Mouse (Mus musculus) spleen, adult 18-20 months (tissue): Measurements from ENCODE around the gene Dcaf7.
"Not testable (repeated sequence)": the region's sequence is repeated elsewhere in the genome, so short reads cannot be mapped to it uniquely, and the experiment has no call there.

Source experiments
- DNase-seq, 2 experiments: peaks; one replicate each; pipeline ENCODE4 v3.0.0; 2022; ENCODE audit warnings: mixed read lengths in 2 of 2

The Dcaf7 gene

DNA sequence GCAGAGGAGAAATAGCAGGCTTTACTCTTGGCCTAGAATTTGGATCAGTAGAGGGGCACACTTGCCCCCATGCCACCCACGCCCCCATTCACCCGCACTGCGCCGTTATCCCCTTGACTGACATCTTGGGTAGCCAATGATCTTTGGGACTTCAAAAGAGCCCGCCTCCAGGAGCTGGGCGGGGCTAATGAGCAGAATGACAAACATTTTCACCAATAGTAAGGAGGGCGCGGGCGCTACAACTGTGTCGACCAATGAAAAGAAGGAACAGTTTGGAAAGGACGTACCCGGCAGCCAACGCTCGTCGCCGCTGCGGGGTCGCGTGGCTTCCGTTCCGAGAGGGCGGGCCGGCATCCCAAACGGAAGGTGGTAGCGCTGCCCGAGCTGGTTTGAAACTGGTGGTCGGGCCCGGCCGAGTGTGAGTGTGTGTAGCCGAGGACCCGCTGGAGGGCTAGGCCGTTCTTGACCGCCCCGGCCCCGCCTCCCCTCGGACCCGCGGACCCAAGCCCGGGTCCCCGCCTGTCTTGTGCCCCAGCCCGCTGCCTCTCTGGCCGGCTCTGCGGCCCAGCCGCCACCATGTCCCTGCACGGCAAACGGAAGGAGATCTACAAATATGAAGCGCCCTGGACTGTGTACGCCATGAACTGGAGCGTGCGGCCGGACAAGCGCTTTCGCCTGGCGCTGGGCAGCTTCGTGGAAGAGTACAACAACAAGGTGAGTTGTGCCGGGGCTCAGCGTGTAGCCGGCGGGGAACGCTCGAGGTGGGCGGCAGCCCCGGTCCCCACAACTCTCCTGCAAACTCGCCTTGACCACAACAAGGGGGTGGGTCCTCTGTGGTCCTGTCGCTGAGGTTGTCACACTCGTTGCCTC is at the start of gene Dcaf7:
Gene Dcaf7 (plus strand): TSS at position 325 of the 870 bp plus-strand sequence.
- peak; percentile 95 to 99 for DNase-seq

DNA sequence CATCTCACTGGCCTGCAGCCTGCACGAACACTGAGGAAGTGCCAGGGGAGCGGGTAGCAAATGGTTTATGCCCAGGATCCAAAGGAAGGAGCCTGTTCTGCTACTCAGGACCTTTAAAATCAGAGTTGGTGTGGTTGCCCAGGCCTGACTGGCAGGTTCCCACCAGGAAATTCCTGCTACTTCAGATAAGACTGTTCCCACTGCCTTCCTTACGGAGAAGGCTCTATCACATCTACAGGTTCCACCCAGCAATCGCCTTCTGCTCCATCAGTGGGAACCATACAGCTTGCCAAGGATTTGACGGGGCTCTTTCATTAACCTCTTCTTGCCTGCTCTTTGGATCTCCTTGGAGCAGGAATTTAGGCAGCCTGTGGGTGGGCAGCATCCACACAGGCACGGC is 49.2 kb upstream of the Dcaf7 start:
- DNase-seq, result no peak

GRCm38 (mm10) chr11:105989446-105989845 is 47.2 kb upstream of the Dcaf7 start:
- no peak for DNase-seq

DNA sequence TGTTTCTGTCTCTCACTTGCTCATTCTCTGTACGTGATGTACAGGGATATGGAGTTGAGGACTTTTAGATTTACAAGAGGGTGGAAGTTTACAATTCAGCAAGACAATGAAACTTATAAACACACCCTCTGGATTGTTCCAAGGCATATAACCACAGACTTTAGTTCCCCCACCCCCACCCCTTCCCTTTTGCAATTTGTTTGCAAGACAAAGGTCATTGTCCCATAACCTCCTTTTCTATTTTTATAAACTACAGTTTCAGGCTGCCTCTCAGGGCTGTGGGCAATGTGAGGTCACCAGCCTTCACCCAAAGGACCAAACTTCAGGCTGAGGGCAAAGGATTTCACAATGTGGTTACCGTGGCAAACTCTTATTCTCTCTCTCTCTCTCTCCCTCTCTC is 46.4 kb upstream of the Dcaf7 start:
- no peak for DNase-seq

DNA sequence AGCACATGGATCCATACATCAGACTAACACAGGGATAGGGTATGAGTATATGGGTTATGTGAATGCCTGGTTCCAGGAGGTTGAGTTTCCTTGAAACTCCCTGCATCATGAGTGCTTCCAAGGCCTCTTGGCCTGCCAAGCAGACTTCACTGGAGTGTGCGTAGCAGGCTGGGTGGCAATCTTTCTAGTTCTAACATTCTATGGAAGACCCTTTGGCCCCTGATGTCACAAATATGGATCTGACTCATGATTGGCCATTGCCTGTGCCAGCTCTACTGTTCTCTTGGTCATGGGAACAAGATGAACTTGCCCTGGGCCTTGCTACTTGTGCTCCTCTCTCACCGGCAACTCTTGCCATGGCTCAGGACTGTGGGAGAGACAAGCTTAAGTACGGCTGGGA is 42.3 kb upstream of the Dcaf7 start, which contains the start of gene Ace3:
Gene Ace3 (plus strand): TSS at position 301 of the 400 bp plus-strand sequence.
- no peak for DNase-seq

DNA sequence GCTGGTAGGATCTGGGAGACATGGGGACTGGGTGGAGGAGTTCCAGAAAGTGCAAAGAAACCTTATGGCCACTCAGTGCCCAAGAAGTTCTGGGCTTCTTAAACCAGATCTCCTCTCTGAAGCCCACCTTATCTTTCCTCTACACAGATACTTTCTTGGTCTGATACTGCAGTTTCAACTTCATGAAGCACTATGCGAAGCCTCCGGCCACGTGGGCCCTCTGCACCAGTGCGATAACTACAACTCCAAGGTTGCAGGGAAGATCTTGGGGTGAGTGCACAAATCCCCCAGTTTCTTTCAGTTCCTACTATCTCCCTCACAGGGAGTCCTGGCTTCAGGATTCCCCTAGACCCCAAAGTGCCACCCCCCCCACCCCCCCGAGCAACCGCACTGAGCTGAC is 36.6 kb upstream of the Dcaf7 start:
- no peak for DNase-seq

DNA sequence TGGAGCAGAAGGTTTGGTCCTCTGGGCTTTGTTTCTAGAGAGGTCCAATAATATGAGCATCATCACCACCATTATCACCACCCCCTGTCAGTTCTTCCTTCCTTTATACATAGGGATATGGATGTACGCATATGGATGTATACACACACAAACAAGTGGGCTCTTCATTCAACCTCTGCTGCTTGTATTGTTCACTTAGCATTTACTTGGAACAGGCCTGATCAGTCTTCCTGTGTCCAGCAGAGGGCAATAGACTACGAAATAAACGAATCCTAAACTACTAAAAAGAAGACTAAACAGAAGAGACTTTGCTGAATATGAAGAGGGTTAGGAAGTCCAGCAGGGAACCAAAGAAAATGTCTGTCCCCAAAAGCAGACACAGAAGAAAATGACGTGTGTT is 35.0 kb upstream of the Dcaf7 start:
- no peak for DNase-seq

GRCm38 (mm10) chr11:106004576-106004975 is 32.1 kb upstream of the Dcaf7 start:
- DNase-seq, result no peak

DNA sequence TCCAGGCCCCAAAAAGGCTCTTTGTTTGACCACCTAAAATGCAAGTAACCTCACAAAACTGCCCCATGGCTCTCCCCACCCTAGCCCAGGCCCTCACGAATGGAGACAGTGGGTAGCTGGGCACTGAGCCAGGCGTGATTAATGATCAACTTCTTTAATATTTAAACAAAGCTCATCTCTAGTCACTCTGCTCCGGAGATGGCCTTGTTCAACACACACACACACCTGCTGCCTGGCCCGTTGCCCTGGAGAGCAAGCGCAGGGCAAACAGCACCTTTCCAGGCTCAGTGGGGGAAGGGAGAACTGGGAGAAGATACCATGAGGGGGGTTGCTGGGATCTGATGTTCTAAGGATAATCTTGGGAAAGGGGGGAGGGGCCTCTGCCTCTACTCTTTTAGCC is 30.7 kb upstream of the Dcaf7 start:
- no peak for DNase-seq

- DNase-seq, result peak; percentile 28 to 49
These were observed 28.9 kb upstream of the Dcaf7 start, which contains the start of gene Kcnh6 for GRCm38 (mm10) chr11:106007821-106008220. Kcnh6 (plus strand) TSS chr11:106008124.

GRCm38 (mm10) chr11:106012711-106013110 is 24.0 kb upstream of the Dcaf7 start:
- no peak for DNase-seq

- DNase-seq, result no peak
These were observed 23.0 kb upstream of the Dcaf7 start for GRCm38 (mm10) chr11:106013556-106014225.

DNA sequence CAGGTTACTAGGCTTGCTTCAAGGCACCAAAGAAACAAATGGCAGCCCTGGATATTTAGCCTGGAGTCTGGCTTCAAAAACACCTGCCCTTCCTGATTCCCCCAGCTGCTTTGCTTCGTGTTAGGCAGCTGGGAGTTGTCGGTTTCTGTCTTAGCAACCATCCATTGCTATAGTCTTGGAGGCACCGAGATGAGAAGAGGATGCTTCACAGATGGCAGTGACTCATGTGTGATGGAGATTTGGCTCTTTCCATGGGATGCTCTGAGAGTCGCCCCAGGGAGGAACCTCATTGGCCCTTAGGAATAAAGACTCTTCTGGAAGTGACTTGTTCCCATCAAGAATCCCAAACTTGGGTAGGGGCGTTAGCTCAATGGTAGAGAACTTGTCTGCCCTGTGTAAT is 20.2 kb upstream of the Dcaf7 start:
- DNase-seq, result no peak

GRCm38 (mm10) chr11:106020051-106020763 is 16.5 kb upstream of the Dcaf7 start:
- DNase-seq, result no peak

DNA sequence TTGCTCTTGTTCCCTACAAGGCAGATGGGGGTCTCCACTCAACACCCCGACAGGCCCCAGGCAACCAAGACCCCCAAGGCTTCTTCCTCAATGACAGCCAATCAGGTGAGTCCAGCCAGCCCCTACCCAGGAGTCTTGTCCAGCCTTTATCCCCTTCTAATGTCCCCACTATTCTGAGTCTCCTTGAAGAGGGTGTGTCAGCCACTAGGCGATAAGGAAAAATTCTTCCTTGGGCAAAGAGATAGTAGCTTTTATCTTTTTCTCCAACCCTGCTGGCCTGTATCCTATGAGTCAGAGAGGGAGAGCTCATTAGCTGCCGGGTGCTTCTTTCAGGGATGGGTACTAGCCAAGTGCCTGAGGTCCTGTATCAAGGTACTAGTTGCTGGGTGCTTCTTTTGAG is 10.9 kb upstream of the Dcaf7 start:
- DNase-seq, result no peak

DNA sequence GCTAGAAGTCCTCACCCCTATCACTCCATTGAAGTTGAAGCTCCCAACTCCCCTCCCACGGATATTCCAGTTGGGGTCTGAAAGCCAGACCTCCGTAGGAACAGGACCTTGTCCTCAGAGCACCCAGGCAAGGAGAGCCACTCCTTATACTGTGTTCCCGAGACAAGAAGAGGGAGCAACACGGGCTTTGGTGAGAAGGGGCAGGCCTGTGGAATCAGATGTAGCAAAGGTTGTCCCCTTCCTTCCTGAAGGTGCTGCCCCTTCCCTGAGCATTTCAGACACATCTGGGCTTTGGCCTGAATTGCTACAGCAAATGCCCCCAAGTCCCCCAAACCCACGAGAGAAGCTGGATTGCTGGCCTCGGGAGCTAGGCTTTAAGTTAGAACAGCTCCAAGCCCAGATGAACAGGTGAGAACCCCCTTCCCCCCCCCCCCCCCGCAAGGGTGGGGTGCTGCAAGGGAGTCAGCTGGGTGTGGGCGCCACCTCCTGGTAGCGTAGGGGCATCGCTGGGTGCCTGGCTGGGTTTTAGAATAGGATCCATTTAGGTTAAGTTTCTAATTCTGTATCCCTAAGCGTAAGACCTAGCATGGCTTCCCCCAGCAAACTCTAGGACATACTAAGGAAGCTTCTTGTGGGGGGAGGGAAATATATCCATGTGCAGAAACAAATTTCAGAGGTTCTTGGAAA is 10.1 kb upstream of the Dcaf7 start:
- DNase-seq, result peak; percentile 40 to 67

DNA sequence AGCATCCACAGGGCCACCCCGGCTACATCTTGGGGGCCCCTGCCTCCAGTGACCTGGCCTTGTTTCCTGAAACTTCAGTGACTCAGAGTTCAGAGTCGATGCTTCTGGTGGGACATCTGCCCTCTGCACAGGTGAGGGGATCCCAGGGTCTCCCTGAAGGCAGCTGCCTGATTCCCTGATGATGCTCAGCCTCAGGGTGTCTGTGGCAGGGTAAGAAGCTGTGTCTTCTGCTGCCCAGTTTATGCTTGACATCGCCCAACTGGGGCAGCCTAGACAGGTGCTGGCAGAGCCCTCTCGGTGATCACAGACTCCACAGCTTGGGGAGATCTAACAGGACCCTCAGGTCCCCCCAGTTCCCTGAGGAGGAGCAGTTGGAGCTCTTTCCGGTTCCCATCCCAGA is 9.1 kb upstream of the Dcaf7 start:
- no peak for DNase-seq

DNA sequence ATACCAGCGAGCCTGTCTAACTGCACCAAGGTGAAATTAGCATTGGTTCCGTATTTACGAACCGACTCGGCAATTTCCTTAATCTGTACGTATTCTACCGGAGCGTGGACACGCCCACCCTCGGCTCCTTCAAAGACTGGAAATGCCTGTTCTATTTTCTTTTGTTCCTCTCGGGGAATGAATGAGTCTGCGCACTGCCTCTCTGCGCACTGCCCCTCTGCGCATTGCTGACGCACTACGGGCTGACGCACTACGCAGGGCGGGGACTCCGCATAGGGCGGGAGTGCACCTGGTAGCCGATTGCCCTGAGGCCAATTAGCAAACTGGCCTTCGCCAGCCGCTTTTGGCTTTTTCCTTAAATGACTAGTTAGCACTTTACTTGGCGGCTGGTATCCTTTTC is 4.6 kb upstream of the Dcaf7 start:
- DNase-seq, result not testable (repeated sequence)

DNA sequence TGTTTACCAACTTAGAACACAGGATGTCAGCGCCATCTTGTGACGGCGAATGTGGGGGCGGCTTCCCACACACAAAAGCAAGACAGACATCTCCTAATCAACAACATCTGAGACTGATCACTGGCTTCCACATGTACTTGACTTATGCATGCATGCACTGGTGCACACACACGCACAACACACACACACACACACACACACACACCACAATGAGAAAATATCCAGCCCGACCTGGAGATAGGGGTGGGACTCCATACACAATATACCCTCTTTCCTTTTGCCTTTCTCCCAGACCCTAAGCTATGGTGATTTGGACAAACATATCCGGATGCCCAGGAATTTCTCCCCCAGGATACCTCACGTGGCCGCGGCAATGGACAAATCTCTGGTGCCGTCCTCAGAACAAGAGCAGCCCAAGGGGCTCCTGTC is 3.2 kb upstream of the Dcaf7 start:
- DNase-seq, result peak; percentile 30 to 43

DNA sequence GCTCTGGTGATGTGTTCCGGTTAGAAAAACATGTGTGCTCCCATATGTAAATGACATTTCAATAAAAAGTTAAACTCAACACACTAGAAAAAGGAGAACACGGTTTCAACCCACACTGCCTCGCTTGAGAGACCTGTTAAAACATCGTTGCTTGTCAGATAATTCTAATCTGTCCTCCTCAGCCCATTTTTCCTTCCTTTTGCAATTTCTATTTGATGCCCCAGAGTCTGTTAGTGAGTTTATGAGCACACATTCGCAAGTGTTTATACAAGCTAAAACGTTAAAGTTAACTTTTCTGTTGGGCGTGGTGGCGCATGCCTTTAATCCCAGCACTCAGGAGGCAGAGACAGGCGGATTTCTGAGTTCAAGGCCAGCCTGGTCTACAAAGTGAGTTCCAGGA is 1.7 kb upstream of the Dcaf7 start:
- DNase-seq, result no peak

DNA sequence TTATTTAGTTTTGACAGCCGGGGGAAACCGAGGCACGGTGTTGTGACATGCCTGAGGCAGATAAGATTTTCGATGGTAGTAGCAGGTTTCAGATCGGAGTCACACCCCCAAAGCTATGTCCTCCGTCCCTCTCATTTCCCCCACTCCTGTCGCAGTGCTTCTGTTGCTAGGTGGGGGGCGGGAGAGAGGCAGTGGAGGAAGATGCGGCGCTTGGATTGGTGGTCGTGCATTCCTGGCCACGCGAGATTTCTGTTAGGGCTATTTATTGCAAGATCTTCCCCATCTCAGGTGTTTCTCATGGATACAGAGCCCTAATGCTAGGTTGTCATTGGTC is 713 bp downstream of the Dcaf7 start:
- DNase-seq, result no peak

GRCm38 (mm10) chr11:106044349-106044748 is 7.7 kb downstream of the Dcaf7 start:
- DNase-seq, result no peak

DNA sequence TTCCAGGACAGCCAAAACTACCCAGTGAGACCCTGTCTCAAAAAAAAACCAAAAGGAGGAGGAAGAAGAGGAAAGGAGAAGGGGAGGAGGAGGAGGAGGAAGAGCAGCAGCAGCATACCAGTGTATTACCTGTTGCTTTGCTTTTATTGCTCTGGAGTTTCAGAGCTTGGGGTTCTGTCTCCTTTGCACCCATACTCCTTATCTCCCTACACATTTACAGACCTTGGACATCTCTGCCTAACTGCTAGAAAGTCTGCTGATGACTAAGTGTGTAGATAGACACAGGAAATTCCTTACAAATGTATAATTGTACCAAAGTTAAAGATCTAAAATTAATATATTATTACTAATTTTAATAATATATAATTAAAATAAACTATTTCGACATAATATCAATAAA is 8.6 kb downstream of the Dcaf7 start:
- DNase-seq, result no peak
